Mouse (Mus musculus): ENCODE results near the gene Rpl36. TPM values are rescaled to one million over a fixed set of nuclear protein-coding genes. Genes with fewer than 3 reads are reported as not detected.

Rpl36 gene
- polyA plus RNA-seq, 1 experiment from 2014 or later, result 828 TPM

- H3K27me3 ChIP-seq (ENCODE audit: control insufficient read depth, insufficient read depth, low read depth, low read length), result no peaks in the 10 kb centered on the region
- ATAC-seq (ENCODE audit: low read depth), result no peak
- H3K4me2 ChIP-seq (ENCODE audit: low read depth, low read length), result peak overlapping the region; percentile 75
- H3K27ac ChIP-seq (ENCODE audit: low read length), result peak overlapping the region; percentile 2; the same call in 1 of the 2 replicates
- peaks cover 31% of the 10 kb centered on the region for H3K36me3 ChIP-seq (ENCODE audit: control insufficient read depth, insufficient read depth)
- WGBS (ENCODE audit: insufficient replicate concordance), result 21% methylated on average over 14 of the region's 14 CpGs
- H3K4me3 ChIP-seq (ENCODE audit: low read depth, low read length), result peak overlapping the region; percentile 80
- peak overlapping the region; percentile 75 for H3K9ac ChIP-seq (ENCODE audit: low read depth, low read length)
- H3K9me3 ChIP-seq (replicated peaks; ENCODE audit: control insufficient read depth, low read length), result no peaks in the 10 kb centered on the region
- peaks cover 39% of the 10 kb centered on the region for H3K4me1 ChIP-seq (ENCODE audit: control insufficient read depth, low read depth, low read length)
Measured at GRCm38 (mm10) chr17:56614391-56615135, 1.3 kb downstream of the Rpl36 start.

DNA sequence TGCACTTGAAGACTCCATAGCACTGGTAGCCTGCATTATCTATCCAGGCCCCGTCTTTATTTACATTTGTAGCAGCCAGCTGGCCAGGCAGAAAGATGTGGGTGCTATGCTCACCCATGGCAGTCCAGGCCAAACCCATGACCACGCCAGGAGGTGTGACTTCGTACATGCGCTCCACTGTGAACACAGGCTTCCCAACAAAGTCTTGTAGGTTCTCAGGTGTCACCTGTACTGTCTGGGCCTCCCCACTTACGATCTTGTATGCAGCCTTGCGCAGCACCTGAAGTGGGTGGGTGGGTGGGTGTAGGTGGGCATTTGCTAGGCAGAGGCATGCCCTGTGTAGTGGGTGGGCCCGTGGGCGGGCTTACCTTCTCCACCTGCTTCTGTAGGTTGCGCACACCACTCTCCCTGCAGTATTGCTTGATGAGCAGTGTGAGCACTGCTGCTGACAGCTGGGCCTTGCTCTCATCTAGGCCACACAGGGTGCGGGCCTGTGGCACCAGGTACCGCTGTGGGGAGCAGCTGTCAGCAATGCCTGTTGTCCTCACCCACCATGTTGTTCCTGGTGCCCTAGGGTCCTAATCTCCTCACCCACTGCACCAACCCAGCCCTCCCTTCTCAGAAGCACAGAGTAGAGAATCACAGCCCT lies 2.0 kb downstream of the Rpl36 start:
- Histone ChIP-seq H3K27me3 (ENCODE audit: control insufficient read depth, insufficient read depth, low read depth, low read length) (no peaks in the 10 kb centered on the region), H3K4me3 (ENCODE audit: low read depth, low read length) (peak overlapping the region; percentile 80; the same call in 1 of the 2 replicates), H3K9ac (ENCODE audit: low read depth, low read length) (peak overlapping the region; percentile 75; the same call in 1 of the 2 replicates), H3K4me2 (ENCODE audit: low read depth, low read length) (peak overlapping the region; percentile 75), H3K36me3 (ENCODE audit: control insufficient read depth, insufficient read depth) (peaks cover 38% of the 10 kb centered on the region), H3K9me3 (replicated peaks; ENCODE audit: control insufficient read depth, low read length) (no peaks in the 10 kb centered on the region), H3K27ac (ENCODE audit: low read length) (no peak overlapping the region), H3K4me1 (ENCODE audit: control insufficient read depth, low read depth, low read length) (peaks cover 35% of the 10 kb centered on the region)
- ATAC-seq (ENCODE audit: low read depth), result no peak
- 66% methylated on average over 11 of the region's 11 CpGs for WGBS (ENCODE audit: insufficient replicate concordance)

GRCm38 (mm10) chr17:56615792-56616191 lies 2.6 kb downstream of the Rpl36 start:
- ATAC-seq (ENCODE audit: low read depth), result no peak
- H3K4me1 ChIP-seq (ENCODE audit: control insufficient read depth, low read depth, low read length), result peaks cover 30% of the 10 kb centered on the region
- no peak overlapping the region for H3K4me2 ChIP-seq (ENCODE audit: low read depth, low read length)
- H3K9ac ChIP-seq (ENCODE audit: low read depth, low read length), result no peak overlapping the region
- H3K9me3 ChIP-seq (replicated peaks; ENCODE audit: control insufficient read depth, low read length), result no peaks in the 10 kb centered on the region
- no peaks in the 10 kb centered on the region for H3K27me3 ChIP-seq (ENCODE audit: control insufficient read depth, insufficient read depth, low read depth, low read length)
- H3K4me3 ChIP-seq (ENCODE audit: low read depth, low read length), result no peak overlapping the region
- peaks cover 43% of the 10 kb centered on the region for H3K36me3 ChIP-seq (ENCODE audit: control insufficient read depth, insufficient read depth)
- no peak overlapping the region for H3K27ac ChIP-seq (ENCODE audit: low read length)
- WGBS (ENCODE audit: insufficient replicate concordance), result 76% methylated on average over 4 of the region's 4 CpGs

- WGBS (ENCODE audit: insufficient replicate concordance), result 72% methylated on average over 3 of the region's 3 CpGs
- H3K36me3 ChIP-seq (ENCODE audit: control insufficient read depth, insufficient read depth), result peaks cover 45% of the 10 kb centered on the region
- H3K27me3 ChIP-seq (ENCODE audit: control insufficient read depth, insufficient read depth, low read depth, low read length), result no peaks in the 10 kb centered on the region
- H3K4me1 ChIP-seq (ENCODE audit: control insufficient read depth, low read depth, low read length), result peaks cover 21% of the 10 kb centered on the region
- no peak overlapping the region for H3K4me3 ChIP-seq (ENCODE audit: low read depth, low read length)
- no peak overlapping the region for H3K4me2 ChIP-seq (ENCODE audit: low read depth, low read length)
- H3K9me3 ChIP-seq (replicated peaks; ENCODE audit: control insufficient read depth, low read length), result no peaks in the 10 kb centered on the region
- H3K27ac ChIP-seq (ENCODE audit: low read length), result no peak overlapping the region
- no peak overlapping the region for H3K9ac ChIP-seq (ENCODE audit: low read depth, low read length)
- no peak for ATAC-seq (ENCODE audit: low read depth)
Measured at GRCm38 (mm10) chr17:56616725-56617124, 3.5 kb downstream of the Rpl36 start.

- H3K9me3 ChIP-seq (replicated peaks; ENCODE audit: control insufficient read depth, low read length), result no peaks in the 10 kb centered on the region
- WGBS (ENCODE audit: insufficient replicate concordance), result 83% methylated on average over 8 of the region's 8 CpGs
- no peak overlapping the region for H3K9ac ChIP-seq (ENCODE audit: low read depth, low read length)
- H3K27ac ChIP-seq (ENCODE audit: low read length), result no peak overlapping the region
- no peak overlapping the region for H3K4me2 ChIP-seq (ENCODE audit: low read depth, low read length)
- H3K27me3 ChIP-seq (ENCODE audit: control insufficient read depth, insufficient read depth, low read depth, low read length), result no peaks in the 10 kb centered on the region
- H3K36me3 ChIP-seq (ENCODE audit: control insufficient read depth, insufficient read depth), result peaks cover 50% of the 10 kb centered on the region
- ATAC-seq (ENCODE audit: low read depth), result no peak
- peaks cover 12% of the 10 kb centered on the region for H3K4me1 ChIP-seq (ENCODE audit: control insufficient read depth, low read depth, low read length)
- H3K4me3 ChIP-seq (ENCODE audit: low read depth, low read length), result no peak overlapping the region
Measured at GRCm38 (mm10) chr17:56617628-56618027, 4.4 kb downstream of the Rpl36 start.

GRCm38 (mm10) chr17:56625495-56625894 lies 12.3 kb downstream of the Rpl36 start:
- Histone ChIP-seq H3K4me1 (ENCODE audit: control insufficient read depth, low read depth, low read length) (peaks cover 25% of the 10 kb centered on the region), H3K9me3 (replicated peaks; ENCODE audit: control insufficient read depth, low read length) (no peaks in the 10 kb centered on the region), H3K36me3 (ENCODE audit: control insufficient read depth, insufficient read depth) (peaks cover 12% of the 10 kb centered on the region), H3K4me3 (ENCODE audit: low read depth, low read length) (peak overlapping the region; percentile 81), H3K27me3 (ENCODE audit: control insufficient read depth, insufficient read depth, low read depth, low read length) (no peaks in the 10 kb centered on the region), H3K4me2 (ENCODE audit: low read depth, low read length) (peak overlapping the region; percentile 96), H3K9ac (ENCODE audit: low read depth, low read length) (peak overlapping the region; percentile 74; the same call in 1 of the 2 replicates), H3K27ac (ENCODE audit: low read length) (no peak overlapping the region)
- ATAC-seq (ENCODE audit: low read depth), result no peak
- 48% methylated on average over 3 of the region's 3 CpGs for WGBS (ENCODE audit: insufficient replicate concordance)

DNA sequence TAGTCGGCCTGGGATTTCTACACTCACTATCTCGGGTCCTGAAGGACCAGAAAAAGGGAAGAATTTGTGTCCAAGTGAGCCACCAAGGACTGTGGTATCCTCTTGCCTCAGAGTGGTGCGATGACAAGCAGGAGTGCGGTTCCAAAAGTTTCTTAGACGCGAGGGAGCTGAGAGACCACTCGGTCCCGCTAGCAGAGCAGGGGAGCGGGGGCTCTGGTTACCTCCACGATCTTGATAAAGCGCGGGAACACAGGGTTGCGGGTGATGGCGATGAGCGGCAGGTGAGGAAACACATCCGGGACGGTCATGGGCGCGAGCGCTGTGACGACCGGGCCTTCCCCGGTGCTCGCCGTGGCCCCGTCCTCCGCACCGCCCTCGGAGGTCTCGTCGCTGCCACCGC lies 13.0 kb downstream of the Rpl36 start:
- peak; percentile 20; the same call in 1 of the 2 replicates for ATAC-seq (ENCODE audit: low read depth)
- Histone ChIP-seq H3K9ac (ENCODE audit: low read depth, low read length) (peak overlapping the region; percentile 74), H3K27ac (ENCODE audit: low read length) (0 out of 2 replicates have a peak overlapping the region, but pooled peaks have one; percentile 9), H3K4me2 (ENCODE audit: low read depth, low read length) (peak overlapping the region; percentile 96), H3K27me3 (ENCODE audit: control insufficient read depth, insufficient read depth, low read depth, low read length) (no peaks in the 10 kb centered on the region), H3K4me3 (ENCODE audit: low read depth, low read length) (peak overlapping the region; percentile 81), H3K9me3 (replicated peaks; ENCODE audit: control insufficient read depth, low read length) (no peaks in the 10 kb centered on the region), H3K4me1 (ENCODE audit: control insufficient read depth, low read depth, low read length) (peaks cover 25% of the 10 kb centered on the region), H3K36me3 (ENCODE audit: control insufficient read depth, insufficient read depth) (peaks cover 7% of the 10 kb centered on the region)
- under 1% methylated on average over 32 of the region's 32 CpGs for WGBS (ENCODE audit: insufficient replicate concordance)

DNA sequence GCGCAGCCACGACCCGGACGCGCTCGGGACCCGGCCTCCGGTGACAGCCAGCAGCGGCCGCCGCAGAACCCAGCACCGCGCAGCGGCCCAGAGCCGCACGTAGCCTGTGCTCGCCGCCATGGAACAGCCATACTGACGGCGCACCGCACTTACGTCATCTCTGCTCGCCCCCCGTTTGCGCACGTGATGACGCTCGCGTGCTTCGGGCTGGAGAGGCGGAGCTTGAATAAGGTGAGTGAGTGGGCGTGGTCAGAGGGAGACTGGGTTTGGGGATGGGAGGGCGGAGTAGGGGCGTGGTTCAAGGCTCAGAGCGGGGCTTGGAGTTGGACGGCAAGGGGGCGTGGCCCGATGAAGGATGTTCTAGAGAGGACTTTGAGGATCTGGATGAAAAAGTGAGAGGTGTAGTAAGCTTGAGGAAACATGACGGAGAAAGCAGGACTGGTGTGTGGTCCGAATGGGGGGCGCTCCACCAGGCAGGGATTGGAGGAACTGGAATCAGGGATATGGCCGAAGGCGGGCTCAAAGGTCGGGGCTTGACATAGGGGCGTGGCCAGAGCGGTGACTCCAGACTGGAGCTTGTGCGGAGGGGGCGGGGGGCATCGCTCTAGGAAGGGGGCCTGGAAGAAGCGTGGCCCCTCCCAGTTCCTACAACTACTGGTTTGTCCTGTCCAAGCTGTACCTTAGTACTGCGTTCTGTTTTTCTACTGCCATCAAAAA lies 13.7 kb downstream of the Rpl36 start, which contains the start of gene Lonp1:
Gene Lonp1 (minus strand): TSS at position 134 of the 717 bp plus-strand sequence.
- Histone ChIP-seq H3K27me3 (ENCODE audit: control insufficient read depth, insufficient read depth, low read depth, low read length) (no peaks in the 10 kb centered on the region), H3K4me2 (ENCODE audit: low read depth, low read length) (peak within 1 kb of the TSS; percentile 96), H3K27ac (ENCODE audit: low read length) (peak within 1 kb of the TSS; percentile 49), H3K9me3 (replicated peaks; ENCODE audit: control insufficient read depth, low read length) (no peaks in the 10 kb centered on the region), H3K4me1 (ENCODE audit: control insufficient read depth, low read depth, low read length) (peaks cover 25% of the 10 kb centered on the region), H3K9ac (ENCODE audit: low read depth, low read length) (peak within 1 kb of the TSS; percentile 74), H3K4me3 (ENCODE audit: low read depth, low read length) (peak within 1 kb of the TSS; percentile 81), H3K36me3 (ENCODE audit: control insufficient read depth, insufficient read depth) (peaks cover 7% of the 10 kb centered on the region)
- ATAC-seq (ENCODE audit: low read depth), result peak; percentile 90
- WGBS (ENCODE audit: insufficient replicate concordance), result under 1% methylated on average over 50 of the region's 51 CpGs
